Mouse (Mus musculus): Measurements from ENCODE around the gene Abat. TPM values are rescaled to one million over a fixed set of nuclear protein-coding genes. Genes with fewer than 3 reads are reported as not detected.
A peak's percentile ranks its signal among the peaks of the same experiment; 100 is the strongest.
"Not testable (repeated sequence)": the region's sequence is repeated elsewhere in the genome, so short reads cannot be mapped to it uniquely, and the experiment has no call there.

Abat gene
- total RNA-seq, 1 experiment from 2014 or later: 61.8 TPM

DNA sequence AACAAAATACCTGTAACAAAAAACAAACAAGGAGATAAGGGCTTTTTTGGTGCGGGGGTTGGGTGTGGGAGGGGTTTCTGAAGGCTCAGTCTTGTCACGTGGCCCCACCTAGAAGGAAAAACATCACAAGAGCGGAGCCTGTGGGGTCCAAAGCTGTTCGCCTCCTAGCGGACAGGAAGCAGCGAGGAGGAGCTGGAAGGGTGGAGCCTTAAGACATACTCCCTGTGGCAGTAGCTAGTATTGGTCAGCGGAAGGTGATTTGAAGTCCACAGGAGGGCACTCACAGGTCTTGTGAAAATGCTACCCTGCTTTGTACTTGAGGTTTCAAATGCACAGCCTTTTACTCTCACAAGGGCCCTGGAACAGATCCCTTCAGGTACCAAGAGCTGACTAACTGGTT, 19.7 kb downstream of the Abat start:
- DNase-seq: no peak

DNA sequence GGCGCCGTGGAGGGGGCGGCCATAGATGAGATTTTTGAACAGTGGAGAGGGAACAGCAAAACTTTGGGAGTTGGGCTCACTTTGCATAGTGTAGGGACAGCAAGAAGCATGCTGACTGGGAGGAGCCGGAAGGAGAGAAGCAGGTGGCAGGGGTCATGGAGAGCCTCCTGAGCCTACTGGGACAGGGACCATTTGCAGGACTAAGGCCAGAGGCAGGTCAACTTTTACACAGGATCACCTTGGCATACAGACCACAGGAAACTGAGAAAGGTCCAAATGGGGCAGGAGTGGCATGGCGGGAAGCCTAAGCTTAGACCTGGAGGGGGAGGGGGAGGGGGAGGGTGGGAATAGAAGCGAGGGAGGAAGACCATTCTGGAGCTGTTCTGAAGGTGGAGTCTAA, 20.2 kb downstream of the Abat start:
- DNase-seq: no peak

DNA sequence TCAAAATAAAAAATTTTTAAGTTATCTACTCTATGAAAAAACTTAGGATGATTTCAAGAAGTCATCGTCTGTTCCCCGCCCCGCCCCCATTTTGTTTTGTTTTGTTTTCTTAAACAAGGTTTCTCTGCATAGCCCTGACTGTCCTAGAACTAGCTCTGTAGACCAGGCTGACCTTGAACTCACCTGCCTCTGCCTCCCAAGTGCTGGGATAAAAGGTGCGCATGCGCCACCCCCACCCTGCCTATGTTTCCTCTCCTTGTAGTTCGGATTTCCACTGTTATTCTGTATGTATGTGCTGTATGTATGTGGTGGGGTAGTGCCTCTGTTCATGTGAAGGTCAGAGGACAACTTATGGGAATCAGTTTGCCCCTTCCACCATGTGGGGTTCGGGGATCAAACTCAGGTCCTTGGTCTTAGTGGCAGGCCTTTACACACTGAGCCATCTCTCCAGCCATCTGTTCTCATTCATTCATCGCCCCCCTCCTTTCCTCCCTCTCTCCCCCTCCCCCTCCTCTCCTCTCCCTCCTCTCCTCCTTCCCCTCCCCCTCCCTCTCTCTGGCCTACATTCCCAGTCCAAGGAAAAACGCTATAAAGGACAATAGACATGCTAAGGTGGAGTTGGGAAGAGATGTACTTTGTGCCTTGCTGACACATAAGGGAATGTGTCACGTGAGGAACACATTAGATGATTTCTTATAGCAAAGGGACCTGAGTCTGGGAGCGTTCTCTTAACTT, 21.4 kb downstream of the Abat start:
- DNase-seq: no peak

DNA sequence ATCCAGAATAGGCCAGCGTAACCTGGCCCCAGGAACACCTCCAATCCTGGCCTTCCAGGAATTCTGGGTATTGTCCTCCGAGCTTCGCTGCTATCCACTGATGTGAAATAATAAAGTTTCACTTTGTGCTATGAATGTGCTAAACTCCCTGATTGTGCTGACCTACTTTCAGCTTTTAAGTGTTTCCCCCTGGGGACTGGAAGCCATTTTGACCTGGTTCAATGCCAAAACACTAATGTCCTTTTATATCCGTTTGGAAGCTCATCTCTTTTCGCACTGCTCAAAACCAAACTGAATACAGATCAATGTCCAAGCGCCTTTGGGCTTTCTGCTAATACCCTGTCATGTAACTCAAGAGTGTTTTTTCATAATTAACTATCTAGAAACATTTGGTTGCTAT, 22.2 kb downstream of the Abat start:
- DNase-seq: no peak

DNA sequence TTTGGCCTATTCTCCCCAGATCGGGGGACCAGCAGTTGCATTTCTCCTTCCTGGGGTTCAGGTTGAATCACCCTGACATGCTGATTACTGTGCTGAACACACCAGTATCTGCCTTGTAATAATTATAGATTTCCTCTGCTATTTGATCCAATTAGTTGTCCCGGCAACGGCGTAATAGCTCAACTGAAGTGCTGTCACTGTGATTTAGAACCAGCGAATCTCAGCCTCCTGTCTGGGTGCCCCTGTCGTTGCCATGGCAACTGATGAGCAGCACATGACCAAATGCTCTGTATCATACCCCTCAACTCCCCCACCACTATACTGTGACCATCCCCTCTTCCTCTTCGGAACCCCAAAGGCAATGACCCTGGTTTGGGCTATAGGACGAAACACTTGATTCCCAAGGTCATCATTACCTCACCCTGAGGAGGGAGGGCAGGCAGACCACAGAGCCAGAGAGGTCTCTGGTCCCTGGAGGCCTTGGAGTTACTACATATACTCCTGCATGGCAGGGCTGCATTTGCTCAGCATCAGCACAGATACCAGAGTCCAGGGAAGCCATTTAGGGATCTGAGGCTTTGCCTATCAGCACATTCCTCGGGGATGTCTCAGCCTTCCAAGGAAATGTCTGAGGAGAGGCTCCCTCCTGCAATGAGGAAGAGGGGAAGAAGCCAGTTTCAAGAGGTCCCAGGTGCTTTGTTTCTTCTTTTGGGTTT, 26.1 kb downstream of the Abat start:
- DNase-seq: no peak

DNA sequence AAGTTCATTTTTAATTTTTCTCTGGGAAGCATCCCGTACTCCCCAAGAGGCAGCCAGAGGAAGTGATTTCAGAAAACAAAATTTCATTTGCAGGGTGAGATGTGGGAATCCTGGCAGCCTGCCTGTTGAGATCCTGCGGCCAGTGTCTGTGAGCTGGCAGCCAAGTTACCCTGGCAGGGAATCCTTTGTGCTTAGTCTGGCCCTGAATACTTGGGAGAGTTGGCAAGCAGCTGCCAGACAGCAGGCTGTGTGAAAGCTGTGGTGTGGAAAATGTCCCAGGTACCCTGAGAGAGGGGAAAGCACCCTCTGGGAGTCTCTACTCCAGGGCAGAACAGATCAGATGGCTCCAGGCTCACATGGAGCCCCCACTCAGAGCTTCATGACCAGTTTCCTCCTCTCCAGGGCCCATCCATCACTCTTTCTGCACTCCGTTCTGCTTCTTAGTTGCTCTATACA, 27.7 kb downstream of the Abat start:
- peak; percentile 84 for DNase-seq

DNA sequence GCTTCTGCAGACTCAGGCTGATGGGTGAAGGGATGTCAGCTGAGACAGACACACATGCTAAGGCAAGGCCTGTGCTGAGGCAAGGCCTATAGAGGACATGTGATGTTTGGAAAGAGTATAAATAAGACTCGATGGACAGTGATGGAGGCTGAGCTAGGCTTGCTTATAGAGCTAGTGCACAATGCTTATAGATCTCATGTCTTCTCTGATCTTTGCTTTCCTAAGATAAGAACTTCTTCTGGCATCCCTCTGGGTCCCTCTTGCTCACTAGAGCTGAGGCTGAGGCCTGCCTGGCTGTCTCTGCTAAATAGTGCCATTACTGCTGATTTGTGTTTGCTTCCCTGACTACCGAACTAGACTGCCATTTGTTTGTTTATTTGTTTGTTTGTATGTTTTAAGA, 34.6 kb downstream of the Abat start:
- no peak for DNase-seq

DNA sequence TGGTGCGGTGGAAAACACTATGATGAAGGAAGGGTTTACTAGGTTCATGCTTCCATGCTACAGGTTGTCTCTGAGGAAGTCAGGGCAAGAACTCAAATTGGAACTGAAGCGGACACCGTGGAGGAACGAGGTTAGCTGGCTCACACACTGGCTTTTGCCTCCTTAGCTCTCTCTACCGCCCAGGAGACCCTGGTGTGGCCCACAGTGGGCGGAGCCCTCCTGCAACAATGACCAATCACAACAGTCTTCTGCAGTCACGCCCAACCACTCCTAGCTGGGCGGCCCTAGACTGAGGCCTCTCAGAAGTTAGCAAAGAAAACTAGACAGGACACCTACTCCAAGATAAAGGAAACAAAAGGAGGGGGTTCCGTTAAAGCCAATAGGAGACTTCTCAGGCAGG, 36.3 kb downstream of the Abat start:
- no peak for DNase-seq

DNA sequence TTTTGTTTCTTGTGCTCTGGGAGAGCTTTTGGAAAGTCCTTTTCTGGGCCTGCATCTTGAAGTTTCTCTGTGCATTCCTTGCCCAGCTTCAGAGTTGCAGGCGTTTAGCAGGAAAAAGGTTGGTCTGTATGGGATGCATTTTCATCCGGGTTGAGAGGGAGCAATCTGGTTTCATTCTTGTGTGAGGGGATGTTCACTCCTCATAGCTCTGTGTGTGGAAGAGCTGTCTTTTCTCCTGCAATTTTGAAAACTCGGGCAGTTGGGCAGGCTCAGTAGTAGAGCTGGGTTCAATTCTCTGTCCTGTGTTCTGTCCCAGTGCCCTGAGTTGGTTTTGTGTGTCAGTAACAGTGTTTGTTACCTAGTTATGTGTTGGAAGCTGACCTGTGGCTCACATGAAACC, 41.1 kb downstream of the Abat start:
- no peak for DNase-seq

DNA sequence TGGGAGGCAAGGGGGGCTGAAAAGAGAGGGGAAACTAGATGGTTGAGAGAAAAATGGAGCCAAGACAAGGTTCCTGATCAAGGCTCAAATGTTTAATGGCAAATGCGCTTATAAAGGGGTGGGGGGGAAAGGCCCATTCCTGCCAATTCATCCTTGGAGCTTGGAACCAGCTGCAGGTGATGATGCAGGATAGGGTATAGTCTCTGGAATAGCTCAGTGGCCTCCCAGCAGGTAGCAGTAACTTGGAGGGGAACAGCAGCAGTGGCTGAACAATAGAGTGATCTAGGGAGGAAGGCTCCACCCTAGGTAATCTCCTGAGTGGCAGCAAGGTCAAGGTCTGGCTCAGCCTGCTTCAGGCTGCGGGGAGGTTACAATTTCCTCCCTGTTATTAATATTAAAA, 41.5 kb downstream of the Abat start:
- DNase-seq: not testable (repeated sequence)

DNA sequence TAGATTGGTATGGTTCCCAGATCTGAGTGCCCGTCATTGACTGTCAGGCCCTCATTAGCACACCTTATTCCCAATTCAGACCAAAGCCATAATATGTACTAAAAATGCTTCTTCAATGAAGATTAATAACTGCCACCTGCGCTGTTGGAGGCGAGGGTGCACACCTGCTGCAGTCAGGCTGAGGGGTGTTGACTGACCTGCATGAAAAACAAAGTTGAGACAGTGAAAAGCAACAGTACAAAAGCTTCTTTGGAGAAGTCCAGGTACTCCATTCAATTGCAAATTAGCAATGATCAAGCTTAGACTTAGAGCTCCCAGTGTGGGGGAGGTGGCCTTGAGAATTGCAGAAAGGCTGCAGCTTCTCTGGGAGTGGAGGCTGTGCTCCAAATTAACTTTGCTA, 42.1 kb downstream of the Abat start:
- not testable (repeated sequence) for DNase-seq

DNA sequence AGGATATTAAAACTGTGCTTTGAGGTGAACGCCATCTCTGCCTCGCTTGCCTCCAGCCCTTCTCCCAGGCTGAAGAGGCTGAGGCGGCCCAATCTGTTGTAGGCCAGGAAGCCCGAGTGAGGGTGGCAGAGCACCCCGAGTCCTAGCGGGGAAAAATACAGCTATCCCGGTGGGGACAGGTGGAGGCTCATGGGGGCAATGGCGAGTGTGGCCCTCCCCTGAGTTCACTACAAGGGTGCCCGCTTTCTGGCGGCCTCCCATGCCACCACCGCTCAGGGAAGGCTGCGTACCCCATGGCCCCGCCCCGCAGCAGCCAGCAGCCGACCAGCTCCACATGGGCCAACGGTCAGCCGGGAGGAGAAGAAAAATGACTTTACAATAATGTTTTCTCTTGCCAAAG, 46.9 kb downstream of the Abat start:
- no peak for DNase-seq

DNA sequence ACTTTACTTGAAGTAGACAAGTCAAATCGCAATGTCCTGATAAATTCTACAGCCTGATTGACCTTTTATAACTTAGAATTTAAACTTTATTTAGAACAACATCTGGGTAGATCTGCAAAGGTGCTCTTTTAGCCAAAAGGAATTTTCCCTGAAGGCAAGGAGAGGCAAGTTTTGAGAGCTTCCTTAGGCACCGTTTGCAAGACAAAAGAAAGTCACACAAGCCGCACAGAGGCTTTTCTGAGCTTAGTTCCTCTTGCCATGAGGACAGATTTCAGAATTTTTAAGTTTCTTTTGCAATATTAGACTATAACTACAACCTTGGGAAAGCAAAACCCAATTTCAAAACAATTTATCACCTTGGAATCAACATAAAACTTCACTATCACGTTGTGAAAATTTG, 47.9 kb downstream of the Abat start:
- DNase-seq: not testable (repeated sequence)

DNA sequence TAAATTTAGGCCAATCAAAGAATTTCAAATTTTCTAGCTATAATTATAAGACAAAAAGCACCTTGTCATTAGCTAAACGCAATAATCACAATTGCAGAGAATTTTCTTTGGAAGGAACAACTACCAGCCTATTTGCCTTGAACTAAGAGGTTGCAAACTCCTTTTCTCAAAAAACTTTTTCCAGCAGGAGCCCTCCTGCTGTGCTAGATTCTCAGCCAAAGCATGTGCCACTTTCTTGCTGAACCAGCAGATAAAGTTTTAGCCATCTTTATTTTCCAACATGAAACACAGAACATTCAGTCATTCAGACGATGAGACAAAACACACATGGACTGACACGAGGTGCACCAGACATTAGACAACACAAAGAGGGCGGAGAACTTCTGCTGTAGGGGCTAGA, 48.6 kb downstream of the Abat start:
- not testable (repeated sequence) for DNase-seq

DNA sequence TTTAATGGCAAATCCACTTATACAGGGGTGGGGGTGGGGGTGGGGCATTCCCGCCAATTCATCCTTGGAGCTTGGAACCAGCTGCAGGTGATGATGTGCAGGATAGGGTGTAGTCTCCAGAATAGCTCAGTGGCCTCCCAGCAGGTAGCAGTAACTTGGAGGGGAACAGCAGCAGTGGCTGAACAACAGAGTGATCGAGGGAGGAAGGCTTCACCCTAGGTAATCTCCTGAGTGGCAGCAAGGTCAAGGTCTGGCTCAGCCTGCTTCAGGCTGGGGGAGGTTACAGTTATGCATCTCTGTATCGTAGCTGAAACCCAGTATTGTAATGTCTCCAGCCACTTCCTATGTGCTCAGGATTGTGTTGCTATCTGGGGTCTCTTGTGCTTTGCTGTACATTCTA, 49.6 kb downstream of the Abat start:
- DNase-seq: not testable (repeated sequence)

DNA sequence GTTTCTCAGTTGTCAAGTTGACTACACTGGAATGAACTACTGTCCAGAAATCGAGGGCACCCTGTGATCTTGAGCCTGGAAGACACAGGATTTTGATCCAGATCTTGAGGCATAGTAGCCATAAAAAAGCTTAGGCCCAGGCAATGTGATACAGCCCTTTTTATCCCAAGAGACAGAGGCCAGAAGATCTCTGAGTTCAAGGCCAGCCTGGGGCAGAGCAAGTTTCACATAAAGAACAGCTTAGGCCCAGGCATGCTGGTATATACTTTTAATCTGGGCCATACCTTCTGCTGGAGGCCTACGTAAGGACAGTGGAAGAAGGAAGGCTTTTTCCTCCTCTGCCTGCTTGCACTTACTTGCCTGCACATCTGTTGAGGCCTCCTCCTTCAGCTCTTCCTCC, 51.6 kb downstream of the Abat start:
- no peak for DNase-seq

DNA sequence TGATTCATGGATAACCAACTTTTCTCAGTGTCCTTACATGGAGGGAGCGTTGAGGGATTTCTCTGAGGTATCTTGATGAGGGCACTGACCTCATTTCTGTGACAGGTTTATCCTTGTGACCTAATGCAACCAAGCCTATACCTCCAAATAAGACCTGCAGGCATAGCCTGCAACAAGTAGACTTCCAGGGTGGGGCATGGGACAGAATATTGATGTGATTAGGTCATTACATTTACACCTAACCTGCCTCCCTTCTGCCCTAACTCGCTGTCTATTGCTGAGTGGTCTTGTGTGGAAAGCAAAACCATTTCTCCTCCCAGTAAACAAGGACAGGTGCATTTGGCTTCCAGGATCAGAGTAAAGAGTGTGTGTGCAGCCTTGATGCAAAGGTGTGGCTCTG, 52.3 kb downstream of the Abat start:
- no peak for DNase-seq

DNA sequence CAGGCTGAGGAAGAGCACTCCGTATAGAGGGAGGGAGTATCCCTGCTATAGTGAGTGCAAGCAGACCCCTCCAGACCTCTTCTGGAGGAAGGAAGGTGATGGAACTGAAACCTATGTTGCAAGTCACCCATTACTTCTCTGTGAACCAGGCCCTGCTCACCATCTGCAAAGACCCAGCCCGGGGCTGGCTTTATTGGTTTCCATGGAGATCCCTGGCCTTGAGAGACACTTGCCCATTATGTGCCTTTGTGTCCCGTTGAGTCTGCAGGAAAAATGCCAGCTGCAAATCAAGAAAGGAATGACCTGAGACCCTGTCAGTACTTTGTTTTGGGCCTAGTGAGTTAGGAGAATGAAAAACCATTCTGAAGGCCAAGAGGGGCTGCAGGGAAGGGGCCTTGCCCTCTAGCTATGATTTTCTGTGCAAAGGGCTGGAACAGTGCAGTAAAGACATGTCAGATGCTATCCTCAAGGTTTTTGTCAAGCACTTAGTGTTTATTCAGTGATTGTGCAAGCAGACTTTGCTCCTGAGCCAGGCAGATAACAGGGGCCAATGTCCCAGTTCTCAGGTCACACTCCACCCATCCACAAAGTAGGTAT, 53.0 kb downstream of the Abat start:
- no peak for DNase-seq

DNA sequence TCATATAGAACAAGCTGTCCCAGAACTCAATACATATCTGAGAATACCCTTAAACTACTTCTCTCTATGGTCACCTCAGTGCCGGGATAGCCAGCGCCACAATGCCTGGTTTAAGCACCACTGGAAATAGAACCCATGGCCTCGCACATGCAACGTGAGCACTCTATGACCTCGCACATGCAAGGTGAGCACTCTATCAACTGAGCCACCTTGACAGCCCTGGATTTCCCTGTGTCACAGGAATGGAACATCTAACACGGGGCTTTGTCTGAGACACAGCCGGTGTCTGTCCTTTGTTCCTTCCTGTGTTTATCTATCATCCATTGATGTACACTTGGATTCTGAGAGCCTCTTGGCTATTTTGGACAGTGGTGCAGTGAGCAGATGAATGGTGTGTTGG, 55.7 kb downstream of the Abat start:
- no peak for DNase-seq

DNA sequence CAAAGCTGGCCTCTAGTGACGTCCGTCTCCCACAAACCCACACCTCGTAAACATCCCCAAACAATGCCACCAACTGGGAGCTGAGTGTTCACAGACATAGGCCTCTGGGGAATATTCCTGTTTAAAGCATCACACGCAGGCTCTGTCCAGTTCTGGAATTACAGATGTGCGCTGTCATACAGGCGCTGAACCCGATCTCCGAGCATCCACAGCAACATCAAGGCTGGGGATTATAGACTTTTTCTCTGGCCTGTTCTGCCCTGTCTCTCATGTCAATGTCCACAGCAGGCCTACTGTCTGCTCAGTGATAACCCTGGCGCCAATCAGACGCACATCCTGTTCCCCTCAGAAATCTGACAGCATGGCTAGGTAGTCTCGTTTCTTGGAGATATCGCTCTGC, 57.1 kb downstream of the Abat start:
- DNase-seq: no peak

DNA sequence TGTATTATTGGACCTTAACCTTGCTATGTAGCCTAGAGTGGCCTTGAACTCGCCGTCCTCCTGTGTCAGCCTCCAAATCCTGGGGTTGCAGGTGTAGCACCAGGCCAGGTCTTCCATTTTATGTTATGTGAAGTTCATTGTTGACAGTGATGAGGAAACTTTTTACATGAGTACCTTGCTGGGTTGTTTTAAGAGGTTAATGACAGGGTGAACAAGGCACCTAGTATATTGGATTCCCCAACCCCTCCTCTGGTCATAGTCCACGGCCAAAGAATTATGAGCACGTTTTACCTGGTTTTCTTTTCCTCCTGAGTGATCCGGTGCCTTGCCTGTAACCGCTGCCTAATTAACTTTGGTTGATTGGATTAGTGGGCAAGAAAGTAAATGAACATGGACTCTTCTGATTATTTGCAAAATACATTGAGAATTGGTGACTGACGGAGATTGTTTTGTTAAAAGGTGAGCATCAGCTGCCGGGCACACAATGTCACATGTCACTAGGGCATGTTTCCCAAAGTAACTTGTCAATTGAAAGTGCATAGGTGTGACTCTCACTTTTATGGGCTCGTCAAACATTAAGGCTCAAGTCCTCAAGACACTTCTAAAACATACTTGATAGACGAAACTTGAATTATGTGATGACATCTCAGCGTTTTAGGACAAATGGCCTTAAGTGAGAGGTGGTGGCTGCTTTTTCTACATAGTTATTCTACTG, 57.8 kb downstream of the Abat start:
- no peak for DNase-seq

DNA sequence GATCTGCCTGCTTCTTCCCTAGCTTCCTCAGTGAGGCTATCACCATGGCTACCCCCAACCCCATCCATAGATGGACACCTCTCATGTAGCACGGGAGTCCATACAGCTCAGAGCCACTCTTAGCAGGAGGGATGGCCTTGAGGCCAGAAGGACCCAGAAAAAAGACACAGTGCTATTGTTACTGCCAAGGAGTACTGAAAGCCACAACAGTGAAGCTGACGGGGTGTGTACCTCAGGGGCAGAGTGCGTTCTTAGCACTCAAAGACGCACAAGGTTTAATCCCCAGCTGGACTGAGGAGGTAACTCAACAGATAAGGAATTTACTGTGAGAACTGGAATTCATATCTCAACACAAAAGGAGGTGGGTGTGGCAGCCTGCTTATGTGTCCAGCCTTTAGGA, 59.8 kb downstream of the Abat start:
- no peak for DNase-seq

DNA sequence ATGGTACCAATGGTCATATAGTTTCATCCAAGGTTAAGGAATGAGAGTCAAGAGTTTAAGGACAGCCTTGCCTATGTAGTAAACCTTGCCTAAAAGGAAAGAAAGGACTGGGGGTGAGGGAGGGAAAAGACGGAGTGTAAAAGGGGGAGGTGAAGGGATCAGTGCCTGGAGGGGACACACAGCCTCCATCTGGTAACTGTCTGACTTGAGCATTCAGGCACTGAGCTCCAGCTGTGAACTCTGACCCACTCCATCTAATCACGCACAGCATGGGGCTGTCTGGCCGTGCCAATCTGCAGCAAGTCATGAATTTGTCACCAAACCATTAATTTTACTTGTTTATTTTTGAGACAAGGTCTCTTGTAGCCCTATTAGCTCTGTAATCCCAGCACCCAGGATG, 60.5 kb downstream of the Abat start:
- no peak for DNase-seq

Data from adrenal gland, postnatal 25 days (tissue).